Mouse (Mus musculus): ENCODE results near the gene 5730596B20Rik.

DNA sequence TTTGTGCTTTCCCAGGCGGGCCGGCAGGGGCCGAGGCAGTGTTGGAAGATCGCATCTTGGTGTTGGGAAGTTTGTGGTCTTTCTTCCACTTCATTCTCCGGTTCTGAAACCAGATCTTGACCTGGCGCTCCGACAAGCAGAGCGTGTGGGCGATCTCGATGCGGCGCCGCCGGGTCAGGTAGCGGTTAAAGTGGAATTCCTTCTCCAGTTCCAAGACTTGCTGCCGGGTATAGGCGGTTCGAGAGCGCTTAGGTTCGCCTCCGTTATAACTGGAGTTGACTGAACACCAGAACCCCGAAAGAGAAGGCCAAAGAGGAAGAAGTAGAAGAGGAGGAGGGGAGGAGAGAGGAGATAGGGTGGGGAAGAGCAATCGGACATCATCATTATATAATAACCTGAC is 13.1 kb downstream of the 5730596B20Rik start:
- TF ChIP-seq CTCF (conservative IDR thresholded peaks at IDR 0.05; ENCODE audit: low read length) (no peak), NANOG (IDR thresholded peaks at IDR 0.05; ENCODE audit: borderline replicate concordance, low read length) (no peak)
